Mouse (Mus musculus): Measurements from ENCODE around the gene Actn2. TPM values are rescaled to one million over a fixed set of nuclear protein-coding genes. Genes with fewer than 3 reads are reported as not detected.

Gene Actn2
- polyA plus RNA-seq, 1 experiment from 2014 or later: 4.6 TPM

GRCm38 (mm10) chr13:12274721-12275120, 65.8 kb downstream of the Actn2 start:
- no peaks in the 10 kb centered on the region for H3K36me3 ChIP-seq (ENCODE audit: control insufficient read depth, insufficient read depth)
- H3K27ac ChIP-seq (ENCODE audit: low read length): no peak overlapping the region
- H3K4me2 ChIP-seq (ENCODE audit: low read length): no peak overlapping the region
- H3K4me1 ChIP-seq (replicated peaks; ENCODE audit: control insufficient read depth, insufficient read depth, low read length): no peaks in the 10 kb centered on the region
- ATAC-seq: no peak
- no peaks in the 10 kb centered on the region for H3K27me3 ChIP-seq (replicated peaks; ENCODE audit: control insufficient read depth, insufficient read depth, low read length)
- WGBS: 74% methylated on average over 6 of the region's 6 CpGs
- no peak overlapping the region for H3K9ac ChIP-seq (replicated peaks; ENCODE audit: low read depth, low read length)
- H3K9me3 ChIP-seq (ENCODE audit: control insufficient read depth, low read length): no peaks in the 10 kb centered on the region
- H3K4me3 ChIP-seq (replicated peaks; ENCODE audit: low read length): no peak overlapping the region

DNA sequence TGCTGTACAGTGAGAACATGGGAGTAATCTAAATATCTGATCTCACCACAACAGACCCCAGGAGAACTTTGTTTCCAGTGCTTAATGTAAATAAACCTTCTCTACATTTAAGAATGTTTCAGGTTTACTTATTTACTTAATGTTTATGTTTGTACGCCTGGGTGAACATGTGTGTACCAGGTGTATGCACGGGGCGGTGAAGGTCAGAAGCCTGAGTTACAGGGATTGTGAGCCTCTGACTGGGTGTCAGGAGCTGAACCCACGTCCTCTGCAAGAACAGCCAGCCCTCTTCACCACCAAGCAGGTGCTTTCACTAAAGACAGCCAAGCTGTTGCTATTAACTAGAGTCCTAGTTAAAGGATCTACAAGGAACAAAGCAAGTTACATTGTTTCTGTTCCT, 66.3 kb downstream of the Actn2 start:
- 87% methylated on average over 4 of the region's 4 CpGs for WGBS
- H3K27ac ChIP-seq (ENCODE audit: low read length): no peak overlapping the region
- H3K27me3 ChIP-seq (replicated peaks; ENCODE audit: control insufficient read depth, insufficient read depth, low read length): no peaks in the 10 kb centered on the region
- no peak for ATAC-seq
- no peak overlapping the region for H3K4me3 ChIP-seq (replicated peaks; ENCODE audit: low read length)
- H3K9ac ChIP-seq (replicated peaks; ENCODE audit: low read depth, low read length): no peak overlapping the region
- H3K4me2 ChIP-seq (ENCODE audit: low read length): no peak overlapping the region
- no peaks in the 10 kb centered on the region for H3K36me3 ChIP-seq (ENCODE audit: control insufficient read depth, insufficient read depth)
- H3K4me1 ChIP-seq (replicated peaks; ENCODE audit: control insufficient read depth, insufficient read depth, low read length): no peaks in the 10 kb centered on the region
- H3K9me3 ChIP-seq (ENCODE audit: control insufficient read depth, low read length): no peaks in the 10 kb centered on the region

- no peak overlapping the region for H3K9ac ChIP-seq (replicated peaks; ENCODE audit: low read depth, low read length)
- H3K4me1 ChIP-seq (replicated peaks; ENCODE audit: control insufficient read depth, insufficient read depth, low read length): no peaks in the 10 kb centered on the region
- H3K4me3 ChIP-seq (replicated peaks; ENCODE audit: low read length): no peak overlapping the region
- no peaks in the 10 kb centered on the region for H3K36me3 ChIP-seq (ENCODE audit: control insufficient read depth, insufficient read depth)
- 52% methylated on average over 3 of the region's 3 CpGs for WGBS
- H3K4me2 ChIP-seq (ENCODE audit: low read length): no peak overlapping the region
- no peak for ATAC-seq
- no peaks in the 10 kb centered on the region for H3K9me3 ChIP-seq (ENCODE audit: control insufficient read depth, low read length)
- H3K27me3 ChIP-seq (replicated peaks; ENCODE audit: control insufficient read depth, insufficient read depth, low read length): no peaks in the 10 kb centered on the region
- no peak overlapping the region for H3K27ac ChIP-seq (ENCODE audit: low read length)
Measured at GRCm38 (mm10) chr13:12272953-12273352, 67.6 kb downstream of the Actn2 start.

- Histone ChIP-seq H3K4me2 (ENCODE audit: low read length) (no peak overlapping the region), H3K9me3 (ENCODE audit: control insufficient read depth, low read length) (no peaks in the 10 kb centered on the region), H3K9ac (replicated peaks; ENCODE audit: low read depth, low read length) (no peak overlapping the region), H3K4me1 (replicated peaks; ENCODE audit: control insufficient read depth, insufficient read depth, low read length) (no peaks in the 10 kb centered on the region), H3K27ac (ENCODE audit: low read length) (no peak overlapping the region), H3K4me3 (replicated peaks; ENCODE audit: low read length) (no peak overlapping the region), H3K36me3 (ENCODE audit: control insufficient read depth, insufficient read depth) (no peaks in the 10 kb centered on the region), H3K27me3 (replicated peaks; ENCODE audit: control insufficient read depth, insufficient read depth, low read length) (no peaks in the 10 kb centered on the region)
- WGBS: 92% methylated on average over 3 of the region's 3 CpGs
- no peak for ATAC-seq
Measured at GRCm38 (mm10) chr13:12267971-12268370, 72.6 kb downstream of the Actn2 start.

DNA sequence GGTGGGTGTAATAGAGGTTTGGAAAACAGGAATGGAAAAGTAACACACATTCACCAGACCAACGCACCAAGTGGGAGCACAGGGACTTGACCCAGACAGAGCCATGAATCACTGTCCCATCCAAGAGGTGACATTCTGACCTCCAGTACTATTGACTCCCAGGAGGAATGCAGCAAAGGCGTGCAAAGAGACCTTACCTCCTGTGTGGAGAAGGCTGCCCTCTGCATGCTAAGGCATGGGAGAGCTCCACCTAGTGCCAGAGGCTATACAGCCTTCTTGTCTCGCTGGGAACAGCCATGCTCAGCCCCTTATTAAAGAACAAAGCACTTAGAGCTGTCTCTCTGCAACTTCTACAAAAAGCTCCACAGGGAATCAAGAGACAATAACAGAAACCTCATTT, 73.5 kb downstream of the Actn2 start:
- Histone ChIP-seq H3K9me3 (ENCODE audit: control insufficient read depth, low read length) (no peaks in the 10 kb centered on the region), H3K4me1 (replicated peaks; ENCODE audit: control insufficient read depth, insufficient read depth, low read length) (no peaks in the 10 kb centered on the region), H3K4me3 (replicated peaks; ENCODE audit: low read length) (no peak overlapping the region), H3K27me3 (replicated peaks; ENCODE audit: control insufficient read depth, insufficient read depth, low read length) (no peaks in the 10 kb centered on the region), H3K4me2 (ENCODE audit: low read length) (no peak overlapping the region), H3K9ac (replicated peaks; ENCODE audit: low read depth, low read length) (no peak overlapping the region), H3K27ac (ENCODE audit: low read length) (no peak overlapping the region), H3K36me3 (ENCODE audit: control insufficient read depth, insufficient read depth) (no peaks in the 10 kb centered on the region)
- 67% methylated on average over 3 of the region's 3 CpGs for WGBS
- ATAC-seq: no peak

- no peaks in the 10 kb centered on the region for H3K27me3 ChIP-seq (replicated peaks; ENCODE audit: control insufficient read depth, insufficient read depth, low read length)
- no peak for ATAC-seq
- H3K4me2 ChIP-seq (ENCODE audit: low read length): no peak overlapping the region
- 75% methylated on average over 6 of the region's 6 CpGs for WGBS
- no peaks in the 10 kb centered on the region for H3K4me1 ChIP-seq (replicated peaks; ENCODE audit: control insufficient read depth, insufficient read depth, low read length)
- H3K27ac ChIP-seq (ENCODE audit: low read length): no peak overlapping the region
- no peak overlapping the region for H3K9ac ChIP-seq (replicated peaks; ENCODE audit: low read depth, low read length)
- H3K36me3 ChIP-seq (ENCODE audit: control insufficient read depth, insufficient read depth): no peaks in the 10 kb centered on the region
- no peaks in the 10 kb centered on the region for H3K9me3 ChIP-seq (ENCODE audit: control insufficient read depth, low read length)
- H3K4me3 ChIP-seq (replicated peaks; ENCODE audit: low read length): no peak overlapping the region
Measured at GRCm38 (mm10) chr13:12263996-12264395, 76.6 kb downstream of the Actn2 start.

DNA sequence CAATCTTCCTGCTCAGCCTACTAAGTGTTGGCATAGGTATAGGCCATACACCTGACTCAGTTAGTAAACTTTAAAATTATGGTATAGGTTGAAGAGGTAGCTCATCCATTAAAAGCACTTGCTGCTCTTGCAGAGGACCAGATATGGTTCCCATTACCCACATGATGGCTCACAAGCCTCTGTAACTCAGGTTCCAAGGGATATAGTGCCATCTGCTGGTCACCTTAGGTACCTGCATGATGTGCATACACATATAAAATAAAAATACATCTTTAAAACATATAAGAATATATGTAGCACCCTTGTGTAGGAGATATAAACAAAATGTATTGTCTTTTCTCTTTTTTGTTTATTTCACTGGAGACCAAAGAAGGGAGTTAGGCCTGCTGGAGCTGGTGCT, 79.1 kb downstream of the Actn2 start:
- ATAC-seq: no peak
- no peaks in the 10 kb centered on the region for H3K36me3 ChIP-seq (ENCODE audit: control insufficient read depth, insufficient read depth)
- no peaks in the 10 kb centered on the region for H3K9me3 ChIP-seq (ENCODE audit: control insufficient read depth, low read length)
- H3K9ac ChIP-seq (replicated peaks; ENCODE audit: low read depth, low read length): no peak overlapping the region
- H3K27ac ChIP-seq (ENCODE audit: low read length): no peak overlapping the region
- H3K4me3 ChIP-seq (replicated peaks; ENCODE audit: low read length): no peak overlapping the region
- no peak overlapping the region for H3K4me2 ChIP-seq (ENCODE audit: low read length)
- no peaks in the 10 kb centered on the region for H3K27me3 ChIP-seq (replicated peaks; ENCODE audit: control insufficient read depth, insufficient read depth, low read length)
- H3K4me1 ChIP-seq (replicated peaks; ENCODE audit: control insufficient read depth, insufficient read depth, low read length): peaks cover 6% of the 10 kb centered on the region

- peak within 1 kb of the TSS; percentile 59 for H3K4me2 ChIP-seq (ENCODE audit: low read length)
- ATAC-seq: peak; percentile 100
- peak within 1 kb of the TSS; percentile 90 for H3K27ac ChIP-seq (ENCODE audit: low read length)
- peak within 1 kb of the TSS; percentile 73 for H3K4me3 ChIP-seq (replicated peaks; ENCODE audit: low read length)
- WGBS: under 1% methylated on average over 69 of the region's 69 CpGs
- no peaks in the 10 kb centered on the region for H3K9me3 ChIP-seq (ENCODE audit: control insufficient read depth, low read length)
- H3K4me1 ChIP-seq (replicated peaks; ENCODE audit: control insufficient read depth, insufficient read depth, low read length): peaks cover 10% of the 10 kb centered on the region
- peak within 1 kb of the TSS; percentile 79 for H3K9ac ChIP-seq (replicated peaks; ENCODE audit: low read depth, low read length)
- no peaks in the 10 kb centered on the region for H3K36me3 ChIP-seq (ENCODE audit: control insufficient read depth, insufficient read depth)
- H3K27me3 ChIP-seq (replicated peaks; ENCODE audit: control insufficient read depth, insufficient read depth, low read length): no peaks in the 10 kb centered on the region
Measured at GRCm38 (mm10) chr13:12257391-12258380, 82.9 kb downstream of the Actn2 start, which contains the start of gene Mtr. Gene Mtr, minus strand, starts transcription at chr13:12258113.

DNA sequence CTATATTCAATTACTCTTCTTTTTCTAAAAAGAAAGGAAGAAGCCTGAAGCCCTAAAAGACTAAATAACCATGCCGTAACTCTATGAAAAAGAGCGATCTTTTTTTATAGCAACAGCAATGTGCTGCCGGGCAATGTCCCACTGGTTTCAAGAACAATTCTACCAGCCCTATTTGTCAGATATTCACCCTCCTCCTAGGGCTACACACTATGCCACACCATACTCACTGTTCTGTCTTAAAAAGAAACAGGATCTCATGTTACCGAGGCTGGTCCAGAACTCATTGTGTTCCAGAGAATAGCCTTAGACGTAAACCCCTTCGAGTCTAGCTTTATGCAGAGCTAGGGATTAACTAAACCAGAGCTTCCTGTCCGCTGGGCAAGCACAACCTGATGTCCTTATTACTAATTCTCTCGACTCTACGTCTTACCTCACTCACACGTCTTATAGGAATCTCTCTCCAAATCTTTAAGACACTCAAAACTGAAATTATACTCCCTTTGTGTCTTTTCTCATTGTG, 83.6 kb downstream of the Actn2 start:
- Histone ChIP-seq H3K36me3 (ENCODE audit: control insufficient read depth, insufficient read depth) (no peaks in the 10 kb centered on the region), H3K4me1 (replicated peaks; ENCODE audit: control insufficient read depth, insufficient read depth, low read length) (peaks cover 10% of the 10 kb centered on the region), H3K4me3 (replicated peaks; ENCODE audit: low read length) (peak overlapping the region; percentile 73), H3K27ac (ENCODE audit: low read length) (no peak overlapping the region), H3K27me3 (replicated peaks; ENCODE audit: control insufficient read depth, insufficient read depth, low read length) (no peaks in the 10 kb centered on the region), H3K4me2 (ENCODE audit: low read length) (peak overlapping the region; percentile 59), H3K9ac (replicated peaks; ENCODE audit: low read depth, low read length) (peak overlapping the region; percentile 79), H3K9me3 (ENCODE audit: control insufficient read depth, low read length) (no peaks in the 10 kb centered on the region)
- 3% methylated on average over 10 of the region's 10 CpGs for whole genome bisulfite sequencing
- ATAC-seq: no peak

All from forebrain, embryonic 16.5 days (tissue).